Mouse (Mus musculus): ENCODE results near the gene Snx14.

GRCm38 (mm10) chr9:88326930-88327901 lies 111.5 kb downstream of the Snx14 start, which contains the start of gene Nt5e:
- no peak for TF ChIP-seq EP300 (IDR thresholded peaks at IDR 0.05; ENCODE audit: low read depth)
- TF ChIP-seq CTCF (IDR thresholded peaks at IDR 0.05; ENCODE audit: low read depth) = no peak

Measured in heart, postnatal 0 days (tissue).